Mouse (Mus musculus): ENCODE data around the gene Rpl13a.

- no peak for TF ChIP-seq POLR2A (IDR thresholded peaks at IDR 0.05; ENCODE audit: control insufficient read depth, extremely low read depth, insufficient read depth, low read length, poor library complexity)
- no peak for TF ChIP-seq CTCF (IDR thresholded peaks at IDR 0.05; ENCODE audit: borderline replicate concordance, control insufficient read depth, extremely low read depth, insufficient read depth, low read length, poor library complexity)
Observed at GRCm38 (mm10) chr7:45162996-45163615, 34.5 kb upstream of the Rpl13a start.
